Mouse (Mus musculus) CH12.LX (cell line): ENCODE measurements around the gene Commd3. TPM values are rescaled to one million over a fixed set of nuclear protein-coding genes. Genes with fewer than 3 reads are reported as not detected.

Source experiments
- DNase-seq: peaks from one replicate; pipeline ENCODE4 v3.0.0-alpha.2; 2013; ENCODE audit errors: extremely low read depth
- H3K27ac ChIP-seq: 2 replicates; pipeline ENCODE4 v1.5.1; 2012; ENCODE audit warnings: low read depth, mild to moderate bottlenecking, control low read depth, moderate library complexity; ENCODE audit not compliant: insufficient read depth
- H3K27me3 ChIP-seq: replicated peaks from 2 replicates; pipeline ENCODE3; 2012; ENCODE audit warnings: inconsistent platforms
- H3K36me3 ChIP-seq, 2 experiments: replicated peaks in 1 of 2; 2 replicates each; pipeline versions ENCODE3 to v1.6.1; 2012; ENCODE audit warnings: inconsistent platforms in 1 of 2, low read length in 1 of 2, mild to moderate bottlenecking in 1 of 2, mixed read lengths in 1 of 2, moderate library complexity in 1 of 2; ENCODE audit not compliant: control insufficient read depth in 1 of 2, insufficient read depth in 1 of 2
- H3K4me1 ChIP-seq, 2 experiments: 2 replicates each; pipeline ENCODE4 v1.6.1; 2012; ENCODE audit warnings: inconsistent platforms in 1 of 2, moderate library complexity in 1 of 2; ENCODE audit not compliant: insufficient read depth in 2 of 2, control insufficient read depth in 1 of 2
- H3K4me2 ChIP-seq: 2 replicates; pipeline ENCODE4 v1.6.1; 2012; ENCODE audit warnings: low read depth, mild to moderate bottlenecking, control low read depth; ENCODE audit not compliant: poor library complexity, insufficient read depth, severe bottlenecking
- H3K4me3 ChIP-seq, 3 experiments: fragments of 150-350 bp in 1 of 3; sonication (generic) in 1 of 3; replicated peaks in 1 of 3; 2 replicates each; pipeline versions ENCODE3 to v1.5.1; 2011 to 2012; ENCODE audit warnings: low read depth in 2 of 3, low read length in 2 of 3, mild to moderate bottlenecking in 2 of 3, moderate library complexity in 2 of 3, control low read depth in 1 of 3, improper control_type of control experiment in 1 of 3, inconsistent platforms in 1 of 3, mixed read lengths in 1 of 3; ENCODE audit not compliant: poor library complexity in 1 of 3
- H3K79me2 ChIP-seq: replicated peaks from 2 replicates; pipeline ENCODE4 v1.6.1; 2012; ENCODE audit warnings: mild to moderate bottlenecking, moderate library complexity; ENCODE audit not compliant: control insufficient read depth, poor library complexity, insufficient read depth, severe bottlenecking; ENCODE audit errors: extremely low read depth
- H3K9ac ChIP-seq: 2 replicates; pipeline ENCODE4 v1.6.1; 2012; ENCODE audit warnings: low read depth, mild to moderate bottlenecking, control low read depth, moderate library complexity; ENCODE audit not compliant: insufficient read depth
- H3K9me3 ChIP-seq: replicated peaks from 2 replicates; pipeline ENCODE3; 2012; ENCODE audit warnings: low read length, inconsistent platforms, mixed read lengths
- CHD1 ChIP-seq: IDR thresholded peaks from 2 replicates; pipeline ENCODE4 v1.6.1; 2012; ENCODE audit warnings: low read depth, low read length, improper control_type of control experiment, inconsistent platforms
- CTCF ChIP-seq, 2 experiments: IDR thresholded peaks in 1 of 2; conservative IDR thresholded peaks in 1 of 2; 2 replicates each; pipeline ENCODE4 v1.5.1; 2011 to 2012; ENCODE audit warnings: low read depth in 2 of 2, low read length in 2 of 2, improper control_type of control experiment in 1 of 2, inconsistent platforms in 1 of 2, mild to moderate bottlenecking in 1 of 2, moderate library complexity in 1 of 2
- E2F4 ChIP-seq: IDR thresholded peaks from 2 replicates; pipeline ENCODE4 v1.6.1; 2011; ENCODE audit warnings: low read depth, low read length, improper control_type of control experiment; ENCODE audit not compliant: insufficient replicate concordance
- ELF1 ChIP-seq: IDR thresholded peaks from 2 replicates; pipeline ENCODE4 v1.6.1; 2014; ENCODE audit warnings: low read depth, mild to moderate bottlenecking, inconsistent platforms, low read length, improper control_type of control experiment
- ETS1 ChIP-seq: conservative IDR thresholded peaks from 2 replicates; pipeline ENCODE4 v1.6.1; 2012; ENCODE audit warnings: low read depth, mild to moderate bottlenecking, inconsistent platforms, low read length, improper control_type of control experiment, moderate library complexity
- GABPA ChIP-seq: IDR thresholded peaks from 2 replicates; pipeline ENCODE4 v1.6.1; 2012; ENCODE audit warnings: low read depth, low read length, improper control_type of control experiment, inconsistent platforms; ENCODE audit not compliant: insufficient replicate concordance
- HCFC1 ChIP-seq: IDR thresholded peaks from 2 replicates; pipeline ENCODE4 v1.6.1; 2012; ENCODE audit warnings: low read depth, mild to moderate bottlenecking, inconsistent platforms, low read length, improper control_type of control experiment
- JUN ChIP-seq: IDR thresholded peaks from 2 replicates; pipeline ENCODE4 v1.6.1; 2011; ENCODE audit warnings: low read depth, mild to moderate bottlenecking, low read length, improper control_type of control experiment, moderate library complexity; ENCODE audit not compliant: insufficient read depth
- KAT2A ChIP-seq: IDR thresholded peaks from 2 replicates; pipeline ENCODE4 v1.6.1; 2012; ENCODE audit warnings: low read length, improper control_type of control experiment, inconsistent platforms; ENCODE audit not compliant: insufficient replicate concordance
- MAFK ChIP-seq: IDR thresholded peaks from 2 replicates; pipeline ENCODE4 v1.6.1; 2011; ENCODE audit warnings: low read length, improper control_type of control experiment; ENCODE audit not compliant: insufficient replicate concordance
- MAX ChIP-seq: IDR thresholded peaks from 2 replicates; pipeline ENCODE4 v1.6.1; 2011; ENCODE audit warnings: low read length, improper control_type of control experiment
- NRF1 ChIP-seq: IDR thresholded peaks from 2 replicates; pipeline ENCODE4 v1.6.1; 2014; ENCODE audit warnings: low read depth, mild to moderate bottlenecking, inconsistent platforms, low read length, improper control_type of control experiment, moderate library complexity
- PAX5 ChIP-seq: IDR thresholded peaks from 2 replicates; pipeline ENCODE4 v1.6.1; 2012; ENCODE audit warnings: low read length, inconsistent platforms, mixed read lengths
- RAD21 ChIP-seq: IDR thresholded peaks from 2 replicates; pipeline ENCODE4 v1.6.1; 2011; ENCODE audit warnings: low read depth, mild to moderate bottlenecking, low read length, improper control_type of control experiment, moderate library complexity
- RCOR1 ChIP-seq: conservative IDR thresholded peaks from 2 replicates; pipeline ENCODE4 v1.6.1; 2012; ENCODE audit warnings: low read depth, mild to moderate bottlenecking, inconsistent platforms, low read length, improper control_type of control experiment
- SIN3A ChIP-seq: IDR thresholded peaks from 2 replicates; pipeline ENCODE4 v1.6.1; 2012; ENCODE audit warnings: low read length, improper control_type of control experiment, inconsistent platforms
- SMC3 ChIP-seq: IDR thresholded peaks from 2 replicates; pipeline ENCODE4 v1.6.1; 2011; ENCODE audit warnings: low read depth, low read length, improper control_type of control experiment
- TBP ChIP-seq: conservative IDR thresholded peaks from 2 replicates; pipeline ENCODE4 v1.6.1; 2011; ENCODE audit warnings: low read depth, low read length, improper control_type of control experiment
- UBTF ChIP-seq: IDR thresholded peaks from 2 replicates; pipeline ENCODE4 v1.6.1; 2012; ENCODE audit warnings: low read depth, mild to moderate bottlenecking, inconsistent platforms, low read length, improper control_type of control experiment, moderate library complexity
- USF1 ChIP-seq: IDR thresholded peaks from 2 replicates; pipeline ENCODE4 v1.6.1; 2014; ENCODE audit warnings: low read depth, mild to moderate bottlenecking, inconsistent platforms, low read length, improper control_type of control experiment
- ZKSCAN1 ChIP-seq: IDR thresholded peaks from 2 replicates; pipeline ENCODE4 v1.6.1; 2012; ENCODE audit warnings: low read depth, inconsistent platforms, low read length, improper control_type of control experiment, borderline replicate concordance
- ZMIZ1 ChIP-seq: IDR thresholded peaks from 2 replicates; pipeline ENCODE4 v1.6.1; 2012; ENCODE audit warnings: low read depth, mild to moderate bottlenecking, inconsistent platforms, low read length, improper control_type of control experiment
- dilution Hi-C: fragments of 300-500 bp; cut with MboI; formaldehyde crosslinking; loops from 2 replicates; pipeline ENCODE4 v1.14.3; 2020; ENCODE audit warnings: low sequenced_read_pairs; ENCODE audit not compliant: extremely low pct_unique_long_range_greater_than_20kb, extremely low pct_ligation_motif_present
- in situ Hi-C: fragments of 300-500 bp; cut with MboI; formaldehyde crosslinking; loops from 3 replicates; pipeline ENCODE4 v1.14.3; 2019; ENCODE audit warnings: low sequenced_read_pairs, low pct_ligation_motif_present, low pct_unique_long_range_greater_than_20kb, mixed read lengths
- polyA plus RNA-seq: library from polyadenylated mRNA; unstranded; fragments of >175 nt; gene quantifications from 2 replicates; pipeline ENCODE4 v1.2.1, GENCODE M21; 2012; ENCODE audit warnings: low read depth; ENCODE audit not compliant: insufficient read length
- total RNA-seq, 2 experiments: library from RNA; depleted of rRNA; stranded (reverse); fragments of 300-350 nt in 1 of 2; fragments of >200 nt in 1 of 2; gene quantifications; 2 replicates each; pipeline ENCODE4 v1.2.3; 2012 to 2014

Gene Commd3
- total and polyA plus RNA-seq, 3 experiments, result 116 to 183 (median 149) TPM

DNA sequence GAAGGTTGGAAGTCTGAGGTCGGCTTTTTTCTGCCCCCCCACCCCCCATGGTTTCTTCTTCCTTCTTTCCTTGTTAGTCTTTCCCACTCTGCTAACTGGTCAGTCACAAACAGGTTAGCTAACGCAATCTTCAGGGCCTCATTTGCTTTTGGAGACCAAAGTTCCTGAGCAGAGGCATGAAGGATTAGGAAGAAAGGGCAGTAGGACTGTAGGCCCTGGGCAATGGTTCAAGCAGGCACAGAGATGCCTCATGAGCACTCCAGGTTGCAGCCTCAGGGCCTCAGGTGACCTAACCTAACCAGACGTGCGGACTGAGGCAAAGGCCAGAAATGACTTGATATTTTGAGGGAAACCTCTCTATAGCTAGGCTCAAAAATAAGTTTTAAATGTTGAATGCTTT, 46.3 kb downstream of the Commd3 start:
- H3K9ac ChIP-seq, result no peak overlapping the region
- no peaks in the 10 kb centered on the region for H3K36me3 ChIP-seq
- in situ Hi-C loops, result no loop called here
- H3K9me3 ChIP-seq, result no peaks in the 10 kb centered on the region
- no peak overlapping the region for H3K4me2 ChIP-seq
- H3K27me3 ChIP-seq, result no peaks in the 10 kb centered on the region
- no peaks in the 10 kb centered on the region for H3K4me1 ChIP-seq
- dilution Hi-C loops, result no loop called here
- TF ChIP-seq RAD21 (no peak), ZMIZ1 (no peak), UBTF (no peak), SIN3A (no peak), USF1 (no peak), CTCF (conservative IDR thresholded peaks at IDR 0.05 in 1 of 2, IDR thresholded peaks at IDR 0.05 in 1 of 2; ENCODE audit: low read depth in 2 of 2, low read length in 2 of 2) (no peak), JUN (no peak), KAT2A (no peak), E2F4 (no peak), GABPA (no peak), ETS1 (no peak), ZKSCAN1 (no peak), CHD1 (no peak)
- H3K4me3 ChIP-seq, result no peak overlapping the region
- no peaks in the 10 kb centered on the region for H3K79me2 ChIP-seq
- DNase-seq, result no peak
- H3K27ac ChIP-seq, result no peak overlapping the region

DNA sequence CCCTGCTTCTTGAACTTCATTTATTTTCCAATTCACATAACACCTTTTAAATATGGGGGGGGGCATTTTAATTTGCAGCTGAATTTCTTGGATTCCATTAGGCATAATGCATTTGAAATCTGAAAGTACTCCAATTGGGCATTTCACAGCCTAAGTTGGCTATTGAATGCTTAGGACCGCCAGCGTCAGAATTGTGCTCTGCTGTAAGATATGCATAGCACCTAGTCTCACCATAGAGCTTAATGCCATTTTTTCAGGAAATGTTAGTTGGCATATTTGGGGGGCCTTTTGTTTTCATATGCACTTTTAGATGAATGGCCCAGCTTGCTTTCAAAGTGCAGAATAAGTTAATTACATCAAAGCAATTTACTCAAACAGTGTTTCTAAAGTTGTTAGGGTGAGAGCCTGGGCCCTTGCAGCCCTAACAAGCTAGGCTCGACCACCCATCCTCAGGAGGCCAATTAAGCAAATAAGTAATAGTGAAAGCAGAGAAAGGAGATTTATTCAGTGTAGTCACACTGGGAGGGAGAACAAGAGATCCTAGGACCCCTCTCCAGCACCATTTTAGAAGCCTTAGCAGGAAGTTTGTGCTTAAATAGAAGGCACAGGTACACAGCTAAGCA, 50.1 kb downstream of the Commd3 start:
- in situ Hi-C loops, result no loop called here
- Histone ChIP-seq H3K4me3 (no peak overlapping the region), H3K4me2 (no peak overlapping the region), H3K9me3 (no peaks in the 10 kb centered on the region)
- DNase-seq, result no peak
- no peak for TF ChIP-seq SIN3A
- TF ChIP-seq MAFK, result no peak
- no peak for TF ChIP-seq ELF1
- TF ChIP-seq NRF1, result no peak
- TF ChIP-seq HCFC1, result no peak
- no peak for TF ChIP-seq SMC3
- TF ChIP-seq RCOR1, result no peak
- no peak for TF ChIP-seq MAX
- TF ChIP-seq RAD21, result no peak
- no peak for TF ChIP-seq PAX5
- no peak for TF ChIP-seq TBP
- no peak for TF ChIP-seq ETS1
- TF ChIP-seq JUN, result no peak
- no peak for TF ChIP-seq ZKSCAN1
- TF ChIP-seq, all 38 proteins: peak for 0
- dilution Hi-C loops, result no loop called here
- Histone ChIP-seq H3K4me1 (no peaks in the 10 kb centered on the region), H3K27ac (no peak overlapping the region), H3K9ac (no peak overlapping the region), H3K36me3 (no peaks in the 10 kb centered on the region), H3K27me3 (no peaks in the 10 kb centered on the region), H3K79me2 (no peaks in the 10 kb centered on the region)
